Mouse (Mus musculus): ENCODE measurements at regions not wholly inside any gene's neighbourhood (a gene's known extent, or its start where the extent isn't known, plus 50 kb on each side); places are given as distances from the start of the nearest gene placed in this dataset.
A peak's percentile ranks its signal among the peaks of the same experiment; 100 is the strongest.

GRCm38 (mm10) chr2:10825278-10826133 is 346.4 kb upstream of the Prkcq start:
- peak; percentile 76 for DNase-seq (ENCODE audit: low read depth)

DNA sequence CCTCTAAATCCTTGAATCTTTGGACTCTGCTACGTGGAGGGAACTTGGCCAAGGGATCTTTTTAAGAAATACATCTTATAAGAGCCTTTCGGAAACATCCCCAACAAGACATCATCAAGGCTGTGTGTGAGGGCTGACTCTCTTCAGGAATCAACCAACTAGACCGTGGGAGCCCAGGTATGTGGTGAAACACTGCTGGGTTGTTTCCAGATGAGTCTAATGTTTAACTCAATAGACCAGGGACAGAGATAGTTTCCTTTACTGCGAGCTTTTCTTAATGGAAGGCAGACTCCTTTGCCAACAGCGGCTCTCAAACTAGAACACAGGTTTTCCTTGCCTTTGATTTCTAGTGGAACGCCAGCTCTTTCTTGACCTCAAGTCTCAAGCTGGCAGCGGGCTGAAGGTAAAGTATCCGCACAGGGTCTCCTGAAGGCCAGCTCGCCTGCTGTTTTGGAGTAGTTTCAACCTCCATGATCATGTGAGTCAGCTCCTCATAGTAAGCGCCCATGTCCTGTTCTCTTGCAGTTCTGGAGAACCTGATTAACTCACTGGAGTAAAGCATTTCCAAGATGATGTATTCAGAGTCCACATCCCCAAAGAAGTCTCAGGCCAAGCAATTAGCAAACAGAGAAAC is 345.7 kb upstream of the Prkcq start:
- DNase-seq (ENCODE audit: low read depth), result no peak

DNA sequence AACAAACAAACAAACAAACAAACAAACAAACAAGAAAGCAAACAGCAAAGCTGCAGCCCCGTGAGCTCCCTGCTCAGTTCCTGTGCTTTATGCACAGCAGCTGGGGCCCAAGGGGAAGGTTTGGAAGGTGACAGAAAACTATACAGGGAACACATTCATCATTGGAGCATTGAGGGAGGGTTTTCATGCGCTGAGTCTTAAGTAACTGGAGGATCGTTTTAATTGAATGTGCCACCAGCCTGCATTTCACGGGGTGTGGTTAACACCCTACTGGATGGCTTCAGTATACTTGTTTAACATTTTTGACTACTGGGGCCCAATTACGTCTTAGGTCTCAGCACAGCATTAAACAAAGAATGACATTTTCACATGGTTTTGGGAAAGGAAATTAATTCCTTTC is 331.9 kb upstream of the Prkcq start:
- no peak for DNase-seq (ENCODE audit: low read depth)

DNA sequence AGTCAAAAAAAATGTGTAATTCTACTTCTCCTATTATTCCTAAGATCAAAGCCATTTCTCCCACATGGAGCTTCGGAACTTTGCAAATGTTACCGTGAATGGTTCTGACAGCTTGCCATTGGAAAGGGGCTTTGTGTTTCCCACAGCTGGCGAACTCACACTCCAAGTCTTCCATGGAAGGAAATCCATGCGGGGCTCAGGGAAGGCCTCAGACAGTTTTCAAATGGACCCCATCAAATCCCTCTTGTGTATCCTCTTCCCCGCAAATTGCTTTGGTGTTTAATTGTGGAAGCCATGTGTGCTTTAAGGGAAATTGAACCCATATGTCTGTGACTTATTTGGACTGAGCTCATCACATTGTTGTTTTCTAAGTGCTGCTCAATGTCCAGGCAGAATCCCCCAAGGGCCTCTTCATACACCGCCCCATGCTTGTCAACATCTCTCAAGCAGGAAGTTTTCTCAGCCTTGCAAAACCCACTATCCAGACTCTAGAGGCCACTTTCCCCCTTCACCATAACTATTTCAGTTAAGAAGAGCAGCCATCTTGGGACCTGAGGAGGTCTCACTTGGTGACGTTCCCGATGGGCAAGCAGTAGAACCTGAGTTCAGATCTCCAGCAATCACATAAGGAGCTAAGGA is 310.1 kb upstream of the Prkcq start:
- DNase-seq (ENCODE audit: low read depth), result no peak

DNA sequence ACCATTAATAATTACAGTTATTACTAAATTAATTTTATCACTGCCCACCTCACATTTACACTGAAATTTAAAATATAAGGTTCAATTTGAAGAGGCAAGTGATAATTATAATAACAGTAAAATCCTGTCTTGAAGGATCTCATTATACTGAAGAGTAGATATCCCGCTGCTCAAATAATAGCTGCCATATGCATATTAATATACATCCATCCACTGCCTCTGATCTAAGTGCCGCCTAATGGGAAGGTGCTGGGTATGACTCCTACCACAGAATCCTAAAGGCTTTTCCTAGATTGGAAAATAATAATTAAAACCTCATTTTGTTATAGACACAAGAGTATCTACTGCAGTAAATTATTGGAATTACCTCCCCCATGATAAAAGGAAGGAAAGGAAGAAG is 307.5 kb upstream of the Prkcq start:
- DNase-seq (ENCODE audit: low read depth), result no peak

GRCm38 (mm10) chr2:10874303-10874702 is 297.6 kb upstream of the Prkcq start:
- DNase-seq (ENCODE audit: low read depth), result no peak

DNA sequence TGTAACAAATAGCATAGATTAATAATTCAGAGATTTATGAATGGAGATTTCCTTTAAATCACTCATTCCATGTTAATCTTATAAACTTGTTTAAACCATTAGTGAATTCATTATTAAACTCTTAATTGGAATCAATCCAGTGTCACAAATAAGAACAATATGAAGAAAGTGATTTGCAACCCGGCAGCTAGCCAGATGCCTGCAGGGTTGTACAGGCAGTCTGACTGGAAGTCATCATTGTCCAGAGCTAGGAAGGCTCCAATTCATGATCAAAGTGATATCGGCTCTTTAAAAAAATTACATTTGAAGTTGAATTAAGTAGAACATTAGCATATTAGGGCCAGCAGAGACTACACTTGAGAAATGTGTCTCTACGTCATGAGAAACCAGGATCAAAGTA is 270.0 kb upstream of the Prkcq start:
- DNase-seq (ENCODE audit: low read depth), result no peak

DNA sequence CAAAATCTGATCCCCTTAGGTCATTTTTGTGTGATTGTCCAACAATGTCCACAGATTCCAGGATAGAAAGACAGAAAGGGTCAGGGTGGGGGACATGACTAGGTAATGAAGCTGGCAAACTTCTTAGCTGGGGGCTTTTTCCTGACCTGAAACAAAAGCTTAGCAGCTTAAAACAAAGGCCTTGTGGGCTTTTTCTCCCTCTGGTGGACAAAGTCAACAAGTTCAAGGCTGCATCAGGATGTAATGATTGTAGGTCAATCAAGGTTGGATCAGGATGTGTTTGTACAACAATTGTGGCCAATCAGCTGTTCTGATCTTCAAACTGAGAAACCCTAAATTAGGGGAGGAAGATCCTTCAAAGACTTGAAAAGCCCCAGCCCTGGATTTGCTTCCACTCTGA is 252.0 kb upstream of the Prkcq start:
- peak; percentile 14 for DNase-seq (ENCODE audit: low read depth)

GRCm38 (mm10) chr2:10920686-10921485 is 251.0 kb upstream of the Prkcq start:
- DNase-seq (ENCODE audit: low read depth), result no peak

GRCm38 (mm10) chr2:10921486-10922450 is 250.1 kb upstream of the Prkcq start:
- DNase-seq (ENCODE audit: low read depth), result no peak

- DNase-seq (ENCODE audit: low read depth), result no peak
Observed at GRCm38 (mm10) chr2:10923984-10924383, 247.9 kb upstream of the Prkcq start.

GRCm38 (mm10) chr2:10925361-10925760 is 246.5 kb upstream of the Prkcq start:
- no peak for DNase-seq (ENCODE audit: low read depth)

DNA sequence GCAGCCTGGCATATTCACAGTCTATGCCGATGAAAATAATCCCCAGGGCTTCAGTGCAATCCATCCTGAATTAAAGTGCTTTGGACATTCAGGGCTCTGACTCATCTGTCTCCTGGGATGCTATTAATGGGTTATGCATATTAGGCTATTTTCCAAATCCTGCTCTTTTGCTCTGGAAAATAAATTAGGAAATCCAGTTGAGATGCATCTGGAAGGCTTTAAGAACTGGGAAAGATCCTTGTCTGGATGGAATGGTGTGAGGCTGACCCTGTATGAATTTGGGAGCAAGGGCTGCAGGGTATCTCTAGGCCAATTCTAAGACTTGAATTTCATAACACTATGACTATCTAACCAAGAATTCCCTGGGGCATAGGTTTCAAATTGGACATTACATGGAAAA is 234.5 kb upstream of the Prkcq start:
- DNase-seq (ENCODE audit: low read depth), result no peak

GRCm38 (mm10) chr2:10965224-10965623 is 206.7 kb upstream of the Prkcq start:
- DNase-seq (ENCODE audit: low read depth), result no peak

DNA sequence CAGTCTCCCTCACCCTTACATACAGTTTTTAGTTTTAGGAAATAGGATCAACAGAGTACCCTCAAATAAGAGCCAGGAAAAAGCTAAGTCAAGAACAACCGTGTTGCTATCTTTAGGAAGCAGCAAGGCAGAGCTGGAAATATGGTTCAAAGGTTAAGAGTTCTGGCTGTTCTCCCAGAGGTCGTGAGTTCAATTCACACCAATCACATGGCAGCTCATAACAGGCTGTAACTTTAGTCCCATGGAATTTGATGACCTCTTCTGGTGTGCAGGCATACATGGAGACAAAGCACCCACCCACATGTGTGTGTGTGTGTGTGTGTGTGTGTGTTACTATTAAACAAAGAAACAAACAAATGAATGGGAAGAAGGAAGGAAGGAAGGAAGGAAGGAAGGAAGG is 205.0 kb upstream of the Prkcq start:
- no peak for DNase-seq (ENCODE audit: low read depth)

DNA sequence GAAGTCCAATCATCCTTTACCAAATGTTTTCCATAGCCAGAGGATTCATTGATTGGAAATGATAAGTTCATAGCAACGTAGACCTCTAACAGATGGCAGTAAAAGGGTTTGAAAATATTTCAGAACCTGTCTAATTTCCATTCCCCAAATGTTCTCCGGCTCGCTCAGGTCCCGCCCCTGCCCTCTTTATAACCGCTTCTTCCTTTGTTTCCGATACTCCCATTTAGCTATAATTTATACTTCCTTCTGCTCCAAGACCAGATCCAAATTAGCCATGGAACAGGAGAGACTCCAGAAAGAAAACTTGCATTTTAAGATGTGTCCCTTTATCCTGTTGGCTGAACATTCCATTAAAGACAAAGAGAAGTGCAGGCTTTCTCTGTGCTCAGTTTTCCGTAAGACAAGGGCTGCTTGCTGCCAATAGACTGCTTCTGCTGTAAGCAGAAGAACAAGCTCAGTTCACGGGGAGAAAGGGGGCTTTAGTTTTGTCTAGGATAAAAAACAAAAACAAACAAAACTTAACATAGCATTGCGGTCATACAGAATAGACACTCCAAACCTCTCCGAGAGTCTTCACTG is 202.7 kb upstream of the Prkcq start:
- no peak for DNase-seq (ENCODE audit: low read depth)

GRCm38 (mm10) chr2:10972051-10972450 is 199.9 kb upstream of the Prkcq start:
- DNase-seq (ENCODE audit: low read depth), result no peak

DNA sequence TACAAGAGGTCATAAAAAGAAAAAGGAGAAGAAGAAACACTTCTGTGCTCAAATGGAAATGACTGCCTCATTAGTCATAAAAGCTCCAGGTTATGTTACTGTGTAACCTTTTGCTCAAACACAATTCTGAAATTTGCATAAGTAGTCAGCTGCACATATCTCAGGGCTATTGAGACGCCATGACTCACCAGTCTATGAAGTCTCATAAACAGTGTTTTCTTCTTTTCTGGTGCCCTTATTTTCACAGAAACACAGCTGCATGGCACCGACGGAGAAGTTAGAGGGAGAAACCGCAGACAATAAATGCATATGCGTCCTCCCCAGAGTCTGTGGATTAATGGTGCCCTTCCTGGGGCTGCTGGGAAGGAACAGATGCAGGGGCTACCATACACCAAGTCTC is 193.1 kb upstream of the Prkcq start:
- DNase-seq (ENCODE audit: low read depth), result no peak

DNA sequence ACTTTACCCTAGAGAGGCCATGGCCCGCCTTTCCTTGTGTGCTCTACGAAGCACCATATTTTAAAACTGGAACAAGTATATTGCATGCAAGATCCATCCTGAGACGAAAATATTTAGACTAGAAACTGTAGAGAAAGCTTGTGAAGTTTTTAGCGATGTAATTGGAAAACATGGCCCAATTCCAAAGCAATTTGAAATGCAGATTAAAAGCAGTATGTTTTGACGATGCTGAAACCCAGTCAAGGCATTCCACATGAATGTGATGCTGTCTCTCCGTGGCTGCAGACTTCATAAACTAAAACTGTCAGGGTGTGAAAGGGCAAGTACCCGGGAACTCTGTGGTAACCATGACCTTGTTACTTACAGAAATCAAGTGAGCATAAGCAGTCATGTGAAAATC is 185.8 kb upstream of the Prkcq start:
- no peak for DNase-seq (ENCODE audit: low read depth)

DNA sequence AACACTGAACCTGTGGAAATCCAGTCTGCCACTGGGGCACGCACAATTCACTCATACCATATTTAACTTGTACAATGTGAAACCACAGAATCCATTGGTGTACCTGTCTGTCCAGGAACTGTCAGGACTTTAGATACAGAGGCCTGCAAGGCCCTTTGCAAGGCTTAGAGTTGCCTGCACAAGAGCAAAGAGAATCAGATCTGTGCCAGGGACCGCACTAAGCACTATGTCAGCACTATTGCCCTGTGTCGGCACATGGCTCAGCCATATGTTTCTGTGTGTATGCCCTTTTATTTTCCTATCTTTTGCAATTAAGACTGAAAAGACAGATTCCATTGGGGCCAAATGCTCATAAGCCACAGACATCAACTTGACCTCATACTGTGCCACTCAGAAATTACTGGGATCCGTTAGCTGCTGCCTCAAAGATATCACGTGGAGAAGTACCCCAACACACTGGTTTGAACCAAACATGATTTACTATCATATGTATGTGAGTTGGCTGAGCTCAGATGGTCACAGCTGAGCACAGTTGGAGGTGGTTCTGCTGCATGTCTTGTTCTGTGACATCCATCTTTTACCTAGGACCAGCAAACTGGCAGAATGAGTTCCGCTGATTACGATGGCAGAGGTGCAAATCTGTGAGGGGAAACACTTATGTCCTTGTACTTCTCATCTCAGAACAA is 181.7 kb upstream of the Prkcq start:
- DNase-seq (ENCODE audit: low read depth), result no peak

All from naive thymus-derived CD4-positive, alpha-beta T cell, adult 2 months (primary cell).